Mouse (Mus musculus) heart, adult 9 months (tissue): ENCODE results near the gene Foxc2.
A peak's percentile ranks its signal among the peaks of the same experiment; 100 is the strongest.

Experiments
- DNase-seq, 2 experiments: peaks; one replicate each; pipeline ENCODE4 v3.0.0; 2022; ENCODE audit warnings: low spot score in 2 of 2

Gene Foxc2

GRCm38 (mm10) chr8:121148573-121149083 lies 32.7 kb downstream of the Foxc2 start:
- no peak for DNase-seq

- peak; percentile 74 to 77 for DNase-seq
These were observed 36.4 kb downstream of the Foxc2 start for GRCm38 (mm10) chr8:121152394-121152793.

GRCm38 (mm10) chr8:121156990-121157491 lies 41.1 kb downstream of the Foxc2 start:
- DNase-seq = no peak

GRCm38 (mm10) chr8:121158812-121159211 lies 42.8 kb downstream of the Foxc2 start:
- no peak for DNase-seq

GRCm38 (mm10) chr8:121161437-121161836 lies 45.5 kb downstream of the Foxc2 start:
- DNase-seq = no peak

- no peak for DNase-seq
These were observed 46.4 kb downstream of the Foxc2 start for GRCm38 (mm10) chr8:121162413-121162812.

- DNase-seq = no peak
These were observed 47.1 kb downstream of the Foxc2 start for GRCm38 (mm10) chr8:121162906-121163695.

GRCm38 (mm10) chr8:121164017-121164469 lies 48.1 kb downstream of the Foxc2 start:
- DNase-seq = peak in 1 of 2 experiments; percentile 23

- no peak for DNase-seq
These were observed 52.1 kb downstream of the Foxc2 start for GRCm38 (mm10) chr8:121168033-121168432.
